Mouse (Mus musculus): ENCODE measurements around the gene Amn1. TPM values are rescaled to one million over a fixed set of nuclear protein-coding genes. Genes with fewer than 3 reads are reported as not detected.
"Not testable (repeated sequence)": the region's sequence is repeated elsewhere in the genome, so short reads cannot be mapped to it uniquely, and the experiment has no call there.

Amn1 gene
- polyA plus RNA-seq, 1 experiment from 2014 or later, result 34.9 TPM

- H3K9me3 ChIP-seq, result no peaks in the 10 kb centered on the region
- no peak overlapping the region for H3K9ac ChIP-seq
- no peak overlapping the region for H3K27ac ChIP-seq
- no peak for ATAC-seq (ENCODE audit: insufficient number of reproducible peaks, insufficient read depth, low FRiP score, low TSS enrichment, low read depth)
- WGBS, result 28% methylated on average over 5 of the region's 5 CpGs
- H3K36me3 ChIP-seq, result no peaks in the 10 kb centered on the region
- H3K4me3 ChIP-seq, result no peak overlapping the region
- no peak overlapping the region for H3K4me2 ChIP-seq
- H3K27me3 ChIP-seq, result no peaks in the 10 kb centered on the region
- no peaks in the 10 kb centered on the region for H3K4me1 ChIP-seq
These were observed 56.0 kb downstream of the Amn1 start for GRCm38 (mm10) chr6:149132311-149133077.

GRCm38 (mm10) chr6:149131111-149131510 lies 57.4 kb downstream of the Amn1 start:
- no peak overlapping the region for H3K4me3 ChIP-seq
- ATAC-seq (ENCODE audit: insufficient number of reproducible peaks, insufficient read depth, low FRiP score, low TSS enrichment, low read depth), result no peak
- WGBS, result 14% methylated on average over 3 of the region's 3 CpGs
- no peaks in the 10 kb centered on the region for H3K36me3 ChIP-seq
- H3K4me1 ChIP-seq, result no peaks in the 10 kb centered on the region
- no peaks in the 10 kb centered on the region for H3K9me3 ChIP-seq
- no peak overlapping the region for H3K9ac ChIP-seq
- no peak overlapping the region for H3K4me2 ChIP-seq
- no peaks in the 10 kb centered on the region for H3K27me3 ChIP-seq
- H3K27ac ChIP-seq, result no peak overlapping the region

GRCm38 (mm10) chr6:149129870-149130269 lies 58.6 kb downstream of the Amn1 start, which contains the start of gene Gm10203:
Gene Gm10203 (plus strand): TSS chr6:149130170.
- not testable (repeated sequence) for H3K36me3 ChIP-seq; H3K27me3 ChIP-seq; H3K27ac ChIP-seq; H3K9me3 ChIP-seq; H3K4me1 ChIP-seq; H3K9ac ChIP-seq; ATAC-seq (ENCODE audit: insufficient number of reproducible peaks, insufficient read depth, low FRiP score, low TSS enrichment, low read depth); H3K4me2 ChIP-seq; H3K4me3 ChIP-seq
- WGBS, result 81% methylated on average over 8 of the region's 8 CpGs

GRCm38 (mm10) chr6:149126675-149127074 lies 61.8 kb downstream of the Amn1 start:
- Histone ChIP-seq H3K4me3 (no peak overlapping the region), H3K36me3 (no peaks in the 10 kb centered on the region), H3K9ac (no peak overlapping the region), H3K27me3 (no peaks in the 10 kb centered on the region), H3K4me1 (no peaks in the 10 kb centered on the region), H3K27ac (no peak overlapping the region), H3K9me3 (no peaks in the 10 kb centered on the region), H3K4me2 (no peak overlapping the region)
- ATAC-seq (ENCODE audit: insufficient number of reproducible peaks, insufficient read depth, low FRiP score, low TSS enrichment, low read depth), result no peak
- WGBS, result 64% methylated on average over 4 of the region's 4 CpGs

GRCm38 (mm10) chr6:149123042-149123441 lies 65.5 kb downstream of the Amn1 start:
- Histone ChIP-seq H3K27me3 (no peaks in the 10 kb centered on the region), H3K4me2 (no peak overlapping the region), H3K9me3 (no peaks in the 10 kb centered on the region), H3K27ac (no peak overlapping the region), H3K9ac (no peak overlapping the region), H3K36me3 (no peaks in the 10 kb centered on the region), H3K4me1 (no peaks in the 10 kb centered on the region), H3K4me3 (no peak overlapping the region)
- 81% methylated on average over 3 of the region's 3 CpGs for WGBS
- ATAC-seq (ENCODE audit: insufficient number of reproducible peaks, insufficient read depth, low FRiP score, low TSS enrichment, low read depth), result no peak

GRCm38 (mm10) chr6:149119853-149120252 lies 68.7 kb downstream of the Amn1 start:
- H3K36me3 ChIP-seq, result no peaks in the 10 kb centered on the region
- H3K9me3 ChIP-seq, result no peaks in the 10 kb centered on the region
- no peak for ATAC-seq (ENCODE audit: insufficient number of reproducible peaks, insufficient read depth, low FRiP score, low TSS enrichment, low read depth)
- H3K27me3 ChIP-seq, result no peaks in the 10 kb centered on the region
- H3K27ac ChIP-seq, result no peak overlapping the region
- no peak overlapping the region for H3K9ac ChIP-seq
- H3K4me3 ChIP-seq, result no peak overlapping the region
- H3K4me2 ChIP-seq, result no peak overlapping the region
- H3K4me1 ChIP-seq, result no peaks in the 10 kb centered on the region
- 45% methylated on average over 2 of the region's 2 CpGs for WGBS

- no peak overlapping the region for H3K27ac ChIP-seq
- H3K9ac ChIP-seq, result no peak overlapping the region
- no peaks in the 10 kb centered on the region for H3K9me3 ChIP-seq
- no peak for ATAC-seq (ENCODE audit: insufficient number of reproducible peaks, insufficient read depth, low FRiP score, low TSS enrichment, low read depth)
- 49% methylated on average over 2 of the region's 2 CpGs for WGBS
- H3K36me3 ChIP-seq, result no peaks in the 10 kb centered on the region
- H3K4me1 ChIP-seq, result no peaks in the 10 kb centered on the region
- no peak overlapping the region for H3K4me3 ChIP-seq
- no peaks in the 10 kb centered on the region for H3K27me3 ChIP-seq
- no peak overlapping the region for H3K4me2 ChIP-seq
These were observed 69.6 kb downstream of the Amn1 start for GRCm38 (mm10) chr6:149118935-149119334.

GRCm38 (mm10) chr6:149116992-149117391 lies 71.5 kb downstream of the Amn1 start:
- ATAC-seq (ENCODE audit: insufficient number of reproducible peaks, insufficient read depth, low FRiP score, low TSS enrichment, low read depth), result no peak
- no peak overlapping the region for H3K4me3 ChIP-seq

GRCm38 (mm10) chr6:149108909-149109308 lies 79.6 kb downstream of the Amn1 start:
- H3K4me3 ChIP-seq, result no peak overlapping the region
- H3K36me3 ChIP-seq, result no peaks in the 10 kb centered on the region
- H3K27me3 ChIP-seq, result no peaks in the 10 kb centered on the region
- WGBS, result 82% methylated on average over 2 of the region's 2 CpGs
- no peak overlapping the region for H3K9ac ChIP-seq
- no peak for ATAC-seq (ENCODE audit: insufficient number of reproducible peaks, insufficient read depth, low FRiP score, low TSS enrichment, low read depth)
- no peak overlapping the region for H3K4me2 ChIP-seq
- H3K27ac ChIP-seq, result no peak overlapping the region
- 0 out of 2 replicates have a peak, but pooled peaks cover 5% of the 10 kb centered on the region for H3K4me1 ChIP-seq
- H3K9me3 ChIP-seq, result no peaks in the 10 kb centered on the region

More at GRCm38 (mm10) chr6:149116992-149117391, 71.5 kb downstream of the Amn1 start:
- H3K4me1 ChIP-seq, result no peaks in the 10 kb centered on the region
- no peak overlapping the region for H3K27ac ChIP-seq
- no peaks in the 10 kb centered on the region for H3K36me3 ChIP-seq
- no peaks in the 10 kb centered on the region for H3K27me3 ChIP-seq
- no peaks in the 10 kb centered on the region for H3K9me3 ChIP-seq
- no peak overlapping the region for H3K4me2 ChIP-seq
- H3K9ac ChIP-seq, result no peak overlapping the region

GRCm38 (mm10) chr6:149107615-149108014 lies 80.9 kb downstream of the Amn1 start:
- Histone ChIP-seq H3K27ac (no peak overlapping the region), H3K9ac (no peak overlapping the region), H3K36me3 (no peaks in the 10 kb centered on the region), H3K4me1 (0 out of 2 replicates have a peak, but pooled peaks cover 5% of the 10 kb centered on the region), H3K4me2 (no peak overlapping the region), H3K27me3 (no peaks in the 10 kb centered on the region), H3K9me3 (no peaks in the 10 kb centered on the region), H3K4me3 (no peak overlapping the region)
- 69% methylated on average over 3 of the region's 3 CpGs for WGBS
- no peak for ATAC-seq (ENCODE audit: insufficient number of reproducible peaks, insufficient read depth, low FRiP score, low TSS enrichment, low read depth)

All from embryonic facial prominence, embryonic 13.5 days (tissue).